ENCODE assay signal across 35 mouse cellular contexts in genomic region chr12:39605289-39605688, GRCm38 (mm10).
"Had no signal": no experiment of that assay in that cellular context is flagged by ENCODE, and none has a peak within 500 bp of the region (broad histone marks: within the 10 kb centered on the region; RNA-seq: fewer than 3 reads in every experiment).

No protein-coding gene starts in this region.

- H3K9ac ChIP-seq: heart, embryonic 12.5 days; heart, embryonic 13.5 days; heart, embryonic 15.5 days; hindbrain, embryonic 12.5 days; hindbrain, embryonic 13.5 days; hindbrain, embryonic 14.5 days; hindbrain, embryonic 15.5 days; intestine, embryonic 15.5 days; kidney, embryonic 15.5 days had no signal

- H3K36me3 ChIP-seq: heart, embryonic 12.5 days; heart, embryonic 13.5 days; heart, embryonic 15.5 days; hindbrain, embryonic 10.5 days; hindbrain, embryonic 12.5 days; hindbrain, embryonic 13.5 days; hindbrain, embryonic 15.5 days; intestine, embryonic 15.5 days; kidney, embryonic 15.5 days had no signal

- DNase-seq: heart, postnatal 10 days; heart, postnatal 14 days; heart, postnatal 36 days; heart, postnatal 4 days; kidney, adult 11 months; kidney, adult 18-20 months; kidney, adult 2 months; kidney, adult 8-10 months; kidney, adult 9 months; kidney, postnatal 10 days; kidney, postnatal 14 days; kidney, postnatal 25 days; kidney, postnatal 36 days; kidney, postnatal 4 days; layer of hippocampus, adult 9-11 months; layer of hippocampus, postnatal 36 days had no signal

- H3K4me3 ChIP-seq: heart, embryonic 12.5 days; heart, embryonic 13.5 days; heart, embryonic 15.5 days; hindbrain, embryonic 10.5 days; hindbrain, embryonic 12.5 days; hindbrain, embryonic 13.5 days; hindbrain, embryonic 15.5 days; intestine, embryonic 15.5 days; kidney, embryonic 15.5 days; layer of hippocampus, adult 2 months; left cerebral cortex, adult 2 months had no signal

- H3K27ac ChIP-seq: heart, embryonic 13.5 days; heart, embryonic 15.5 days; hindbrain, embryonic 10.5 days; hindbrain, embryonic 12.5 days; hindbrain, embryonic 13.5 days; hindbrain, embryonic 14.5 days; hindbrain, embryonic 15.5 days; hindbrain, postnatal 0 days; intestine, embryonic 15.5 days; kidney, embryonic 15.5 days; kidney, postnatal 0 days; layer of hippocampus, adult 2 months; left cerebral cortex, adult 2 months had no signal

- ATAC-seq: hindbrain, embryonic 16.5 days; hindbrain, postnatal 0 days; inflammation-experienced regulatory T-cells, adult 6 months; intestine, embryonic 15.5 days; intestine, embryonic 16.5 days; intestine, postnatal 0 days had no signal

- H3K27me3 ChIP-seq: heart, embryonic 12.5 days; heart, embryonic 13.5 days; heart, embryonic 15.5 days; hindbrain, embryonic 12.5 days; hindbrain, embryonic 13.5 days; hindbrain, embryonic 15.5 days; intestine, embryonic 15.5 days; kidney, embryonic 15.5 days had no signal

- H3K4me2 ChIP-seq: heart, embryonic 11.5 days; heart, embryonic 12.5 days; heart, embryonic 13.5 days; heart, embryonic 15.5 days; hindbrain, embryonic 12.5 days; hindbrain, embryonic 13.5 days; hindbrain, embryonic 14.5 days; hindbrain, embryonic 15.5 days; intestine, embryonic 15.5 days; kidney, embryonic 15.5 days had no signal

- H3K9me3 ChIP-seq: heart, embryonic 12.5 days; heart, embryonic 13.5 days; heart, embryonic 15.5 days; hindbrain, embryonic 10.5 days; hindbrain, embryonic 12.5 days; hindbrain, embryonic 13.5 days; hindbrain, embryonic 15.5 days; intestine, embryonic 15.5 days; kidney, embryonic 15.5 days had no signal

- H3K4me1 ChIP-seq: heart, embryonic 12.5 days; heart, embryonic 13.5 days; heart, embryonic 15.5 days; hindbrain, embryonic 10.5 days; hindbrain, embryonic 12.5 days; hindbrain, embryonic 13.5 days; hindbrain, embryonic 15.5 days; intestine, embryonic 15.5 days; kidney, embryonic 15.5 days had no signal
